Mouse (Mus musculus): ENCODE data around the gene Hdgfl3. TPM values are rescaled to one million over a fixed set of nuclear protein-coding genes. Genes with fewer than 3 reads are reported as not detected.

Hdgfl3 gene
- polyA plus RNA-seq, 1 experiment = 0.06 TPM

DNA sequence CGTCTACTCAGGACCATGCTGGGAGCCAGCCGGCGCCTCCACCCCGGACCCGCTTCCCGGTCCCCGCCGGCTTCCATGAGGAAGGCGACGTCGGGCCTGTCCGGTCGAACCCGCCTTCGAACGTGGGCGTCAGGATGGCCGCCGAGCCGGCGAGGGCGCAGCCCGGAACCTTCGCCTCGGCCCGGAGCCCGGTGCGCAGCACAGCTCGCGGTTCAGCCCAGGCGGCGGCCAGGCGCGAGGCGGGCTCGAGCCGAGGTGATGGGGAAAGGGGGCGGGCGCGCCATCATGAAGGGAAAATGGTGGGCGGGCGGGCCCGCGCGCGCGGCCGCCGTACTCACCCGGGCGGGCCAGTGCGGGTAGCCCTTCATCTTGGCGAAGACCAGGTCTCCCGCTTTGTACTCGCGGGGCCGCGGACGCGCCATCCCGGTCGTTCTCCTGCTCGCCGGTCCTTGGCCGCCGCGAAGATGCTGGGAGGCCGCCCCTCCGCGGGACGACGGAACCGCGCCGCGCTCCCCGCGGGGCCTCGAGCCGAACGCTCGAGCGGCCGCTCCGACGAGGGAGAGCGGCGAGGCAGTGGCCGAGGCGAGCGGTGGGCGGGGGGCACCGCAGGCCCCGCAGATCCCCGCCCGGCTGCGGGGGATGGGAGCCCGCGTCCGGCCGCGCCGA is 539 bp downstream of the Hdgfl3 start:
- Histone ChIP-seq H3K4me2 (ENCODE audit: low read depth) (no peak overlapping the region), H3K79me2 (ENCODE audit: control insufficient read depth, insufficient read depth) (no peaks in the 10 kb centered on the region), H3K4me3 (no peak overlapping the region), H3K27me3 (ENCODE audit: control insufficient read depth, insufficient read depth, insufficient read length) (peaks cover 20% of the 10 kb centered on the region), H3ac (ENCODE audit: control insufficient read depth, insufficient read length) (no peak overlapping the region), H3K36me3 (ENCODE audit: control insufficient read depth, insufficient read depth) (no peaks in the 10 kb centered on the region)
- TF ChIP-seq POLR2AphosphoS2 (IDR thresholded peaks at IDR 0.05; ENCODE audit: insufficient read length, low read depth) (no peak), MYOD1 (IDR thresholded peaks at IDR 0.05; ENCODE audit: control insufficient read depth in 1 of 3, insufficient read length in 2 of 3, low read depth in 2 of 3) (no peak), SRF (IDR thresholded peaks at IDR 0.05; ENCODE audit: control insufficient read depth, insufficient read length, low read depth) (no peak), USF1 (IDR thresholded peaks at IDR 0.05; ENCODE audit: low read depth) (no peak), E2F4 (IDR thresholded peaks at IDR 0.05; ENCODE audit: insufficient read depth) (no peak), REST (IDR thresholded peaks at IDR 0.05; ENCODE audit: insufficient read depth, insufficient read length) (no peak)

DNA sequence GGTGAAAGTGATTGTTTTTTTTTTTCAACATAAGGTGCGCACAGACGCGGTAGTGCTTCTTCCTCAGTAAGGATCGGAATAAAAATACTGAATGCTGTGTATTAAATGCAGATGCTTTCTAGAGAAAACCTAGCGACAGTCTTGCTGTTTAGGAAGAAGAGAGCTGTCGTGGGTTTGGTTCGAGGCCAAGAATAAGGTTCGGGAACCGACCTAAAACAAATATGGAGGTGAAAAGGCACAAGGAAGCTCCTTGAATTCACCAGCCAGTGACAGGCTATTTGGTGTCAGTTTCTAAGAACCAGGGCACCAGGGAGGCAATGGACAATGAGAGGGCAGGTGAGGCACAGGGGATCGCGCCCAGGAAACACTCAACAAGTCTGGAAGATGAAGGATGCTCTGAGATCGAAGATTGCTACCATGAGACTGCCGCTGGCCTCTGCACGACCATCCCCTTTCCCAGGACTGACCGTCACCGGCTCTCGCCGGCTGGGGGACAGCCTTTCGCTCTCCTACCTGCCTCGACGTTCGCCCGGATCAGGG is 1.1 kb downstream of the Hdgfl3 start:
- no peak overlapping the region for H3ac ChIP-seq (ENCODE audit: control insufficient read depth, insufficient read length)
- no peak overlapping the region for H3K4me3 ChIP-seq
- H3K27me3 ChIP-seq (ENCODE audit: control insufficient read depth, insufficient read depth, insufficient read length) = peaks cover 20% of the 10 kb centered on the region

DNA sequence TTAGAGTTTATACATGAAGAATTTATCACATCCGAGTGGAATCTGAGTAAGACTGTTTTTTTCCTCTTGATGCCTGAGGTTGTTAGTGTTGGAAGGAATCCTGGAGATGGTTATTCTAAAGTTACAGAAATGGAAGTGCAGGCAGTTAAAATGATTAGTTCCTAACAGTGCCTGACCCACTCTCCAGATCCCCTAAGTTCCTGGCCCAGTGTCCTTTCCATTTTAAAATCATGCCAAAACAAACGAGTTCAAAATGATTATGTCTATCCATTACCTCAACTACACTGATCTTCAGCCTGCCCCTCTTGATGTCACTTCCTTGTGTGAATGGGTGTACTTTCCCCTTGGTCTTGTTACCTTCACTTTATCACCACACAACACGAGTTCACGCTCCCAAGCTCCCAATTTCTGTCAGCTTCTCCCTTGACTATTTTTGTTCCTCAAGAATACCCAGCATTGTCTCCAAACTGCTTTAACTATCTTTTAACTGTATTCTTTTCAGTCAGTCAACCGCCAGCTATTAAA is 1.7 kb downstream of the Hdgfl3 start:
- Histone ChIP-seq H3K36me3 (ENCODE audit: control insufficient read depth, insufficient read depth) (no peaks in the 10 kb centered on the region), H3ac (ENCODE audit: control insufficient read depth, insufficient read length) (no peak overlapping the region), H3K4me3 (no peak overlapping the region), H3K79me2 (ENCODE audit: control insufficient read depth, insufficient read depth) (no peaks in the 10 kb centered on the region), H3K4me2 (ENCODE audit: low read depth) (no peak overlapping the region), H3K27me3 (ENCODE audit: control insufficient read depth, insufficient read depth, insufficient read length) (peaks cover 20% of the 10 kb centered on the region)
- no peak for TF ChIP-seq MYOD1 (IDR thresholded peaks at IDR 0.05; ENCODE audit: control insufficient read depth in 1 of 3, insufficient read length in 2 of 3, low read depth in 2 of 3)
- no peak for TF ChIP-seq TCF3 (IDR thresholded peaks at IDR 0.05; ENCODE audit: insufficient read length, low read depth)
- no peak for TF ChIP-seq CEBPB (IDR thresholded peaks at IDR 0.05; ENCODE audit: insufficient read depth, poor library complexity, severe bottlenecking)
- TF ChIP-seq REST (IDR thresholded peaks at IDR 0.05; ENCODE audit: insufficient read depth, insufficient read length) = no peak
- no peak for TF ChIP-seq SRF (IDR thresholded peaks at IDR 0.05; ENCODE audit: control insufficient read depth, insufficient read length, low read depth)
- no peak for TF ChIP-seq E2F4 (IDR thresholded peaks at IDR 0.05; ENCODE audit: insufficient read depth)
- TF ChIP-seq USF1 (IDR thresholded peaks at IDR 0.05; ENCODE audit: low read depth) = no peak
- TF ChIP-seq POLR2A (IDR thresholded peaks at IDR 0.05; ENCODE audit: insufficient read length, low read depth) = no peak
- no peak for TF ChIP-seq POLR2AphosphoS2 (IDR thresholded peaks at IDR 0.05; ENCODE audit: insufficient read length, low read depth)
- TF ChIP-seq MAX (IDR thresholded peaks at IDR 0.05; ENCODE audit: low read depth) = no peak
- TF ChIP-seq TCF12 (IDR thresholded peaks at IDR 0.05; ENCODE audit: insufficient read depth, poor library complexity, severe bottlenecking) = no peak

More for the DNA sequence above, 1.1 kb downstream of the Hdgfl3 start:
- TF ChIP-seq MAX (IDR thresholded peaks at IDR 0.05; ENCODE audit: low read depth) (no peak), SRF (IDR thresholded peaks at IDR 0.05; ENCODE audit: control insufficient read depth, insufficient read length, low read depth) (no peak), REST (IDR thresholded peaks at IDR 0.05; ENCODE audit: insufficient read depth, insufficient read length) (no peak), USF1 (IDR thresholded peaks at IDR 0.05; ENCODE audit: low read depth) (no peak), CEBPB (IDR thresholded peaks at IDR 0.05; ENCODE audit: insufficient read depth, poor library complexity, severe bottlenecking) (no peak)
- no peak overlapping the region for H3K4me2 ChIP-seq (ENCODE audit: low read depth)
- H3K36me3 ChIP-seq (ENCODE audit: control insufficient read depth, insufficient read depth) = no peaks in the 10 kb centered on the region
- no peaks in the 10 kb centered on the region for H3K79me2 ChIP-seq (ENCODE audit: control insufficient read depth, insufficient read depth)

DNA sequence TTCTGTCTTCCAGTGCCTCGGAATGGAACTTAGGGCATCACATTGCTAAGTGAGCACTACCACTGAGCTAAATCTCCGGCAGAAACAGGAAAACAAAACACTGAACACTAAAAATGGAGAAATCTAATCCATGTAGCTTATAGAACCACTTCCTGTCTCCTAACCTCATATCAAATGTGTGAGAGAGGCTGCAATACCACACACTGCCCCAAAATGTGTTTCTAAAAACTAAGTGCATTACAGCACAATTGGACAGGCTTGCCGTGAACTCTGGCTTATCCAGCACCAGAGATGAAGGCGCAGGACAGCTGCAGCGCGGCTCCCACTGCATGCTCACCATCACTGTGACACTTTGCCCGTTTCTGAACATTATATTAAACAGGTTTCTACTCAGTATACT is 5.3 kb downstream of the Hdgfl3 start:
- Histone ChIP-seq H3K4me3 (no peak overlapping the region), H3K4me2 (ENCODE audit: low read depth) (no peak overlapping the region), H3ac (ENCODE audit: control insufficient read depth, insufficient read length) (no peak overlapping the region), H3K79me2 (ENCODE audit: control insufficient read depth, insufficient read depth) (no peaks in the 10 kb centered on the region), H3K27me3 (ENCODE audit: control insufficient read depth, insufficient read depth, insufficient read length) (peaks cover 10% of the 10 kb centered on the region), H3K36me3 (ENCODE audit: control insufficient read depth, insufficient read depth) (no peaks in the 10 kb centered on the region)
- TF ChIP-seq E2F4 (IDR thresholded peaks at IDR 0.05; ENCODE audit: insufficient read depth) = no peak
- no peak for TF ChIP-seq MAX (IDR thresholded peaks at IDR 0.05; ENCODE audit: low read depth)
- no peak for TF ChIP-seq MYOG (IDR thresholded peaks at IDR 0.05; ENCODE audit: control insufficient read depth in 1 of 3, insufficient read depth in 1 of 3, insufficient read length in 2 of 3, low read depth in 2 of 3)
- TF ChIP-seq USF1 (IDR thresholded peaks at IDR 0.05; ENCODE audit: low read depth) = no peak
- no peak for TF ChIP-seq TCF12 (IDR thresholded peaks at IDR 0.05; ENCODE audit: insufficient read depth, poor library complexity, severe bottlenecking)
- no peak for TF ChIP-seq REST (IDR thresholded peaks at IDR 0.05; ENCODE audit: insufficient read depth, insufficient read length)
- TF ChIP-seq POLR2A (IDR thresholded peaks at IDR 0.05; ENCODE audit: insufficient read length, low read depth) = no peak
- TF ChIP-seq SRF (IDR thresholded peaks at IDR 0.05; ENCODE audit: control insufficient read depth, insufficient read length, low read depth) = no peak
- TF ChIP-seq POLR2AphosphoS2 (IDR thresholded peaks at IDR 0.05; ENCODE audit: insufficient read length, low read depth) = no peak
- no peak for TF ChIP-seq CEBPB (IDR thresholded peaks at IDR 0.05; ENCODE audit: insufficient read depth, poor library complexity, severe bottlenecking)

DNA sequence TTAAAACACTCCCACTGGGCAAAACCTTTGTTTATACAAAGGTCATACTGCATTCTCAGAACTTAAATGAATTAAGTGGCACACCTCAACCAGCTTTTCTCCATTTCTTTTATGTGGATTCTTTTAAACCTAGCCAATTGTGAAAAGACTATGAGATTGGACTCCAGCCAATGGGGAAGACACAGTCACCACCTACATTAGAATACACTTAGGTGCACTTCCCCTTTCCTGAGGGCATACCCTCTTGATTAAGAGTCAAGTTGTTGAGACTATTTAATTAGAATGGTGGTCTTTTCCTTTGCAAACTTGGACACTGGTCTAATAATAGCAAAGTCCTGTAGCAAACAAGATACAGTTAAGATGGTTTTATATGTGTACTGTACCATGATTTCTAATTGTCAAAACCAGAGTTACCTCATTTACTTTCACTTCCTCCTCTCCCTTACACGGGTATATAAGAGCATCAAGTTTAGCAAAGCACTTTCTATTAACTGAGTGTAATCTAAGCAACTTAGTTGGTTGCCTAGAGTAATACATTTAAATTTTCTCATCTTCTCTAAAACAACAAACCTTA is 12.8 kb downstream of the Hdgfl3 start:
- H3K36me3 ChIP-seq (ENCODE audit: control insufficient read depth, insufficient read depth) = no peaks in the 10 kb centered on the region
- H3K4me2 ChIP-seq (ENCODE audit: low read depth) = no peak overlapping the region
- H3ac ChIP-seq (ENCODE audit: control insufficient read depth, insufficient read length) = no peak overlapping the region
- no peaks in the 10 kb centered on the region for H3K79me2 ChIP-seq (ENCODE audit: control insufficient read depth, insufficient read depth)
- no peak overlapping the region for H3K4me3 ChIP-seq
- no peak for TF ChIP-seq E2F4 (IDR thresholded peaks at IDR 0.05; ENCODE audit: insufficient read depth)
- no peak for TF ChIP-seq POLR2A (IDR thresholded peaks at IDR 0.05; ENCODE audit: insufficient read length, low read depth)
- TF ChIP-seq CEBPB (IDR thresholded peaks at IDR 0.05; ENCODE audit: insufficient read depth, poor library complexity, severe bottlenecking) = no peak
- no peak for TF ChIP-seq MAX (IDR thresholded peaks at IDR 0.05; ENCODE audit: low read depth)
- no peak for TF ChIP-seq USF1 (IDR thresholded peaks at IDR 0.05; ENCODE audit: low read depth)
- TF ChIP-seq TCF12 (IDR thresholded peaks at IDR 0.05; ENCODE audit: insufficient read depth, poor library complexity, severe bottlenecking) = no peak
- no peak for TF ChIP-seq TCF3 (IDR thresholded peaks at IDR 0.05; ENCODE audit: insufficient read length, low read depth)
- TF ChIP-seq REST (IDR thresholded peaks at IDR 0.05; ENCODE audit: insufficient read depth, insufficient read length) = no peak
- TF ChIP-seq MYOD1 (IDR thresholded peaks at IDR 0.05; ENCODE audit: control insufficient read depth in 1 of 3, insufficient read length in 2 of 3, low read depth in 2 of 3) = no peak
- no peak for TF ChIP-seq SRF (IDR thresholded peaks at IDR 0.05; ENCODE audit: control insufficient read depth, insufficient read length, low read depth)
- TF ChIP-seq POLR2AphosphoS2 (IDR thresholded peaks at IDR 0.05; ENCODE audit: insufficient read length, low read depth) = no peak
- TF ChIP-seq MYOG (IDR thresholded peaks at IDR 0.05; ENCODE audit: control insufficient read depth in 1 of 3, insufficient read depth in 1 of 3, insufficient read length in 2 of 3, low read depth in 2 of 3) = no peak
- no peaks in the 10 kb centered on the region for H3K27me3 ChIP-seq (ENCODE audit: control insufficient read depth, insufficient read depth, insufficient read length)

Measured in myocyte (in vitro differentiated cells).